Mouse (Mus musculus) midbrain, embryonic 11.5 days (tissue): ENCODE data around the gene Wwox. TPM values are rescaled to one million over a fixed set of nuclear protein-coding genes. Genes with fewer than 3 reads are reported as not detected.
A peak's percentile ranks its signal among the peaks of the same experiment; 100 is the strongest.

Experiments
- ATAC-seq: fragments of 200-750 bp; cut with Nextera tagmentation; 2 replicates; pipeline ENCODE4 v1.8.0; 2017; ENCODE audit warnings: moderate TSS enrichment, moderate library complexity; ENCODE audit not compliant: low FRiP score
- DNase-seq: peaks from one replicate; pipeline ENCODE4 v3.0.0; 2015; ENCODE audit warnings: low spot score; ENCODE audit errors: missing footprints
- H3K27ac ChIP-seq: fragments of 300-500 bp; sonication (generic); 2 replicates; pipeline ENCODE4 v1.5.1; 2014; ENCODE audit warnings: low read depth, low read length
- H3K27me3 ChIP-seq: fragments of 300-500 bp; sonication (generic); 2 replicates; pipeline ENCODE4 v1.6.1; 2014; ENCODE audit warnings: mild to moderate bottlenecking, low read length, moderate library complexity, mixed read lengths; ENCODE audit not compliant: control insufficient read depth, insufficient read depth
- H3K36me3 ChIP-seq: fragments of 300-500 bp; sonication (generic); 2 replicates; pipeline ENCODE4 v1.6.1; 2014; ENCODE audit warnings: mild to moderate bottlenecking, low read length, moderate library complexity, mixed read lengths; ENCODE audit not compliant: control insufficient read depth, insufficient read depth
- H3K4me1 ChIP-seq: fragments of 300-500 bp; sonication (generic); 2 replicates; pipeline ENCODE4 v1.6.1; 2014; ENCODE audit warnings: low read length; ENCODE audit not compliant: control insufficient read depth, insufficient read depth
- H3K4me2 ChIP-seq: fragments of 300-500 bp; sonication (generic); 2 replicates; pipeline ENCODE4 v1.6.1; 2014; ENCODE audit warnings: mild to moderate bottlenecking, moderate library complexity
- H3K4me3 ChIP-seq: fragments of 300-500 bp; sonication (generic); 2 replicates; pipeline ENCODE4 v1.5.1; 2014; ENCODE audit warnings: low read depth, low read length
- H3K9ac ChIP-seq: fragments of 300-500 bp; sonication (generic); 2 replicates; pipeline ENCODE4 v1.6.1; 2014; ENCODE audit warnings: low read length
- H3K9me3 ChIP-seq: fragments of 300-500 bp; sonication (generic); 2 replicates; pipeline ENCODE4 v1.6.1; 2016; ENCODE audit warnings: low read length; ENCODE audit not compliant: control insufficient read depth
- WGBS: fragments of 180-500 bp; shearing (Covaris S2); extraction: QIAGEN DNeasy Blood & Tissue Kit; methylation state at CpG from one replicate; pipeline ENCODE4 v1.1.7; 2014; 5-methylcytosine and 5-hydroxymethylcytosine counted together
- polyA plus RNA-seq: library from polyadenylated mRNA; unstranded; fragments of >200 nt; fragmentation: Nextera tagmentation; extraction: Ambion mirVana; gene quantifications from 2 replicates; pipeline ENCODE4 v1.2.1, GENCODE M21; 2014

The Wwox gene
- polyA plus RNA-seq, 1 experiment from 2014 or later: 12.1 TPM

DNA sequence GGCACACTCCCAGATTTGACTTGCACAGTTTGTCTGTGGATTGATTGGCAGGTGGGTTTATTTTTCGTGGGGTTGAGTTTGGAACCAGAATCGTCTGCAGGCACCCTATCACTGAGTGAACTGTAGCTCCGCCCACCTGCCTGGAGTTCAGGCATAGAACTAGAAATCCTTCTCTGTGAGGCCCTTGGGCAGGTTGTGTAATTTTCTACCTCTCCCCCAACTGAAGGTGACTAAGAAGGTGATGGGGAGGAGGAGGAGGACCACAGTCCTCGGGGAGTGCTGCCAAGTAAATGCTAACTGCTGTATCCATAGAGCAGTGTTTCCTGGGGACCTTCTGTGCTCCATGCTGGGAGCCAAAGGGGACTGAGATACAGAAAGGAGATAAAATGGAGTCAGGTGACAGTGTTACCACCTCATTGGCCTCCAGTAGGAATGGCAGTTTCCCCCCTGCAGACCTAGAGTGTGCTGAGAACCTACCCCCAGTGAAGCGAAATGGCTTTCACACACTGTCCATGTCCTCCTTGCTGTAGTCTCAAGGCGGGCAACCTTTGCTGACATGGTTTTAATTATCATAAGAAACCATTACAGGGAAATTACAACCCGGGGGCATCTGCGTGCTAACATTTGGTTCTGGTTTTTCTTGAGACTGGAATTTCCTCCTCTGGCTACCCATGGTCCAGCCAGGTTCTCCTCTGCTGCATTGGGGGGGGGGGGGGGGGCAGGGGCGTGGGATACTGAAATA, 195.4 kb downstream of the Wwox start:
- no peak for ATAC-seq
- no peak overlapping the region for H3K4me2 ChIP-seq
- no peak overlapping the region for H3K4me3 ChIP-seq
- no peaks in the 10 kb centered on the region for H3K9me3 ChIP-seq
- 66% methylated on average over 9 of the region's 9 CpGs for WGBS
- H3K27ac ChIP-seq: no peak overlapping the region
- no peaks in the 10 kb centered on the region for H3K27me3 ChIP-seq
- no peaks in the 10 kb centered on the region for H3K36me3 ChIP-seq
- H3K4me1 ChIP-seq: no peaks in the 10 kb centered on the region
- peak; percentile 77 for DNase-seq
- H3K9ac ChIP-seq: no peak overlapping the region

DNA sequence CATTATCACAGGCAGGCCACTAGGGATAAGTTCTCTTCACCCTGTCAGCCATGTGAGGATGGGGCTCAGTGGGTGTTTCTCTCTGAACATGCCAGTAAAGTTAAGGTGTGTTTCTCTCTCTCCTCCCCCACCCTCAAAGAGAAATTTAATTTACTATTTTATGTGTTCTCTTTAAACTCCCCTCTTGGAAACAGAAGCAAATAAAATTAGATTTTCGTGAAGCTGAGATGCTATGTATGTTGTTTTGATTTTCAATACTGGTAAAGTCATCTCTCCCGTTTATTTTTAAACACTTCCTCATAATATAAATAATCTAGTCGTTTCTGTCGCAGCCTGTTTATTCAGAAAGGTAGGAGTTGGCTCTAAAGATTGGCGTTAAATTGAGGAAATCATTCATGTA, 196.9 kb downstream of the Wwox start:
- WGBS: 83% methylated on average over 5 of the region's 5 CpGs
- no peak overlapping the region for H3K4me2 ChIP-seq

DNA sequence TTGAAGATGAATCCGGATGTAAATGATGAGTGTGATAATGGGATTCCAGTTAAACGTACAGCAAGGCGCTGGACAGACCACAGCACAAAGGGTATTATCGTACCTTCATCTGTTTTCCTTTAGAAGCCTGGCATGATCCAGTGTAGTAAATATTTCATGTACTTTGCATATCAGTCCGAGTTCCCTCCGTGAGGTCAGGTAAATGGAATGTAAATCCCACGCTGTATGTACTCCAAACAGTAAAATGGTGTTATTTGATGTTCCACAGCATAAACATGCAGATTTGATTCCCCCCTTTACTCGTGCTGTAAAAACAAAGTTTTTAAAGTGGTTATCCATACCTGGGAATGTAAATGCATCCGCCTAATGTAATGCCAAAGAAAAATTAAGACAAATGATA, 202.4 kb downstream of the Wwox start:
- no peak overlapping the region for H3K4me2 ChIP-seq
- H3K4me3 ChIP-seq: no peak overlapping the region
- no peaks in the 10 kb centered on the region for H3K36me3 ChIP-seq
- no peak overlapping the region for H3K27ac ChIP-seq
- H3K9ac ChIP-seq: no peak overlapping the region
- H3K27me3 ChIP-seq: no peaks in the 10 kb centered on the region
- H3K9me3 ChIP-seq: no peaks in the 10 kb centered on the region
- no peaks in the 10 kb centered on the region for H3K4me1 ChIP-seq
- DNase-seq (peak; percentile 62), ATAC-seq (no peak)
- 86% methylated on average over 9 of the region's 9 CpGs for WGBS

More for the DNA sequence above, 196.9 kb downstream of the Wwox start:
- Histone ChIP-seq H3K4me3 (no peak overlapping the region), H3K27me3 (no peaks in the 10 kb centered on the region), H3K4me1 (no peaks in the 10 kb centered on the region), H3K36me3 (no peaks in the 10 kb centered on the region), H3K9ac (no peak overlapping the region), H3K9me3 (no peaks in the 10 kb centered on the region), H3K27ac (no peak overlapping the region)
- peak; percentile 69 for DNase-seq
- no peak for ATAC-seq

DNA sequence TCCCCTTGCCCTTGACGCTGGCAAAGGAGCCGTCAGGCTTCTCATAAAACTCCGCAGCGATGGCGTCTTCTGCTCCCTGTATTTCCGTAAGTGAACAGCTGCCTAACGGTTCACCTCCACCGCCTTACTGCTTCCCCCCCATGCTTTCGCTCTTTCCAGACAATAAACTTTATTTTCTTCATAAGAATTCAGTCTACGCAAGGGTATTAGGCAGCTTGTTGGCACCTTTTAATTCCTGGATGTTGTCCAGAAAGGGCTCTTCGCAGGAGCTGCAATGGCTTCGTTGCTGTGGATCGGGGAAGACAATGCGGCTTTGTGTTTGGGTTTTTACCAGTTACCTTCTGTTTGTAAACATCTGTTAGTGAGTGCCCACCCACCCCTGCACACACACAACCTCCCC, 211.3 kb downstream of the Wwox start:
- DNase-seq (no peak), ATAC-seq (no peak)
- no peaks in the 10 kb centered on the region for H3K27me3 ChIP-seq
- 90% methylated on average over 14 of the region's 14 CpGs for WGBS
- no peak overlapping the region for H3K9ac ChIP-seq
- no peak overlapping the region for H3K4me2 ChIP-seq
- H3K4me1 ChIP-seq: no peaks in the 10 kb centered on the region
- no peak overlapping the region for H3K4me3 ChIP-seq
- H3K9me3 ChIP-seq: no peaks in the 10 kb centered on the region
- no peak overlapping the region for H3K27ac ChIP-seq
- H3K36me3 ChIP-seq: no peaks in the 10 kb centered on the region

DNA sequence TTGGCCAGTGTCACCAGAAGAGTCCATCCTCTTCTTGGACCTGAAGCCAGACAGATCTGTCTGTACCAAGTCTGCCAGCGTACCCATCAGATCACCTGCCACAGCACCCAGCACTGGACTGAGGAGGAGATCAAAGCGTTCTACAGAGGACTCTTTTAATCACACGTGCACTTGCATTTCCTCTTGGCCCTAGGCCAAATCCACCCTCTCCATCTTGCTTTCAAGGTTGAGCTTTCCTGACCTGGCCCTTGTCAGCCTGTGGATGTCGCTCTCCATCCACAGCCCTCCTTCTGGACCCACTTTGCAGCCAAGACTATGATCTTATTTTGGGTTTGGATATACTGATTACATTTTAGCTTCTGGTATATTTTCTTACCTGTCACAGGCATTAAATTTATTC, 218.3 kb downstream of the Wwox start:
- Histone ChIP-seq H3K27me3 (no peaks in the 10 kb centered on the region), H3K9ac (no peak overlapping the region), H3K27ac (no peak overlapping the region), H3K4me1 (no peaks in the 10 kb centered on the region), H3K4me3 (no peak overlapping the region), H3K9me3 (no peaks in the 10 kb centered on the region), H3K36me3 (no peaks in the 10 kb centered on the region), H3K4me2 (no peak overlapping the region)
- WGBS: 83% methylated on average over 4 of the region's 4 CpGs
- DNase-seq: no peak
- no peak for ATAC-seq

DNA sequence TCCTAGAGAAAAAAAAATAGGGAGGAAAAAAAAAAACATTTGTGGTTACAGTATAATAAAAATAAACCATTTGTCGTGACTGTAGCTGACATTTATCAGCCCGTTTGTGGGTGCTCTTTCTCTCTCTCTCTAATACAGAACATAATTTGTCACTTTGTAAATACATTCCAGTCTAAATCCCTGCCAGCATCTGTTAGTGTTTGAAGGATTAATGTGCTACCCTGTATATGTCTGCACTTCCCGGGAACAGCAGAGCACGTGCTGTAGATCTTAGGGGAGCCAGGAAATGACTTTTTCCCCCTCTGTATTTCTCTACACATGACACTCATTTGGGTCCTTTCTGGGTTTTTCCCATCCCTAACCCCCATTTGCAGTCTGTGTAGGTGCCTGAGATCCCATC, 219.0 kb downstream of the Wwox start:
- no peaks in the 10 kb centered on the region for H3K9me3 ChIP-seq
- H3K27me3 ChIP-seq: no peaks in the 10 kb centered on the region
- H3K4me1 ChIP-seq: no peaks in the 10 kb centered on the region
- 81% methylated on average over 4 of the region's 4 CpGs for WGBS
- no peak overlapping the region for H3K4me3 ChIP-seq
- DNase-seq: no peak
- H3K9ac ChIP-seq: no peak overlapping the region
- no peak overlapping the region for H3K27ac ChIP-seq
- H3K4me2 ChIP-seq: no peak overlapping the region
- no peaks in the 10 kb centered on the region for H3K36me3 ChIP-seq
- ATAC-seq: no peak

DNA sequence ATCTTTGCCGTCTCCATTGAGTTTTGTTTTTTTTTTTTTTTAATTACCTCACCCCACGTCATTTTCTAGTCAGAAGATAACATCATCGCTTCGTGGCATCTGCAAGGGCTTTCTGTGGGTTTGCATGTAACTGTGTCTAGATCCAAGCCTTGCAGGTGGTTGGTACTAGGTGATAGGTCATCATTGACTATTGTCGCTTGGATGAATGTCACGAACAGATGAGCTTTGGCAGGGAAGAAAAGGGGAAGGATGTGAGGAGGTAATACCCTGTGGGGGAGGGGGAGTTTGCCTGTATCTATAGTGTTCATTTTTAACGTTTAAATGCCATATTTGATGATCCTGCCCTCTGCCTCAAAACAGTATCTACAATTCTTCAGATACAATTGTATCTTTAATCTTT, 223.6 kb downstream of the Wwox start:
- no peak overlapping the region for H3K4me3 ChIP-seq
- H3K9me3 ChIP-seq: no peaks in the 10 kb centered on the region
- ATAC-seq (no peak), DNase-seq (no peak)
- H3K9ac ChIP-seq: no peak overlapping the region
- no peaks in the 10 kb centered on the region for H3K4me1 ChIP-seq
- H3K4me2 ChIP-seq: no peak overlapping the region
- H3K27me3 ChIP-seq: no peaks in the 10 kb centered on the region
- 81% methylated on average over 7 of the region's 7 CpGs for WGBS
- no peaks in the 10 kb centered on the region for H3K36me3 ChIP-seq
- H3K27ac ChIP-seq: no peak overlapping the region

DNA sequence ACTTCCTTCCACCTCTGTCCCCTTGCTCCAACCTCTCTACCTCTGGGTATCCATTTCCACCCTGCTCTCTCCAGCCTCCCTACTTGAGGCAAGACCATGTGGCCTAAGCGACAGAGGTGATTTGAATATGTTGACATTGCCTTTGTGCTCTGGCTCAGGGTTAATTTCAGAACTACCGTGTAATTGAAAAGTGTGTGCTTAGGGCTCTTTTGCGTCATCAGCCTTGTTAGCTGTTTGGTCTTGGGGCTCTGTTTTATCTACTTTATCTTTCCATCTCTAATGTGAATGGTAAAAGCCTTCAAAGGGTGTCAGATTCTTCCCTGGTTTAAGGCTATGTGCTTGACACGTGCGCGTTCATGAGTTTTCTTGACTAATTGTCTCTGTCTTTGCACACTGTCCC, 226.1 kb downstream of the Wwox start:
- Histone ChIP-seq H3K9ac (no peak overlapping the region), H3K4me2 (no peak overlapping the region)
- WGBS: 70% methylated on average over 6 of the region's 6 CpGs

DNA sequence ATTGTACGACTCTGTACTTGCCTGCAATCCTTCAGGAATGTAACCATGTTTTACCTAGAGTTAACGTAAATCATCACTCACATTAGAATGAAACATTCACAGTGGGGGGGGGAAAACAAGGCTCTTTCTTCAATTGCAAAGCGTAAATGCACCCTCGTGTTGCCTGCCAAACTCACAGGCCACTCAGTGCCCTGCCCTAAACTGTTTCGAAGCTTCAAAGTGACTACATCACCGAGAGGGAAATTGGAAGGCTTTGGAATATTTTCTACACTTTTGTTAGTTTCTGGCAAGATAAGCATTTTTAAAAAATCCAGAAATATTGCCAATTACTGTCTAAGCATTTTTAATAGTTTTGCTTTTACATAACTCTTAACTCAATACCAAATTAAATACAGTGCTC, 231.3 kb downstream of the Wwox start:
- Histone ChIP-seq H3K4me3 (no peak overlapping the region), H3K4me2 (no peak overlapping the region), H3K36me3 (no peaks in the 10 kb centered on the region), H3K9me3 (no peaks in the 10 kb centered on the region), H3K27me3 (no peaks in the 10 kb centered on the region), H3K4me1 (no peaks in the 10 kb centered on the region), H3K9ac (no peak overlapping the region), H3K27ac (no peak overlapping the region)
- no peak for DNase-seq
- no peak for ATAC-seq
- WGBS: 80% methylated on average over 6 of the region's 6 CpGs

More for the DNA sequence above, 226.1 kb downstream of the Wwox start:
- Histone ChIP-seq H3K4me1 (no peaks in the 10 kb centered on the region), H3K4me3 (no peak overlapping the region), H3K36me3 (no peaks in the 10 kb centered on the region), H3K27me3 (no peaks in the 10 kb centered on the region), H3K9me3 (no peaks in the 10 kb centered on the region), H3K27ac (no peak overlapping the region)
- DNase-seq (no peak), ATAC-seq (no peak)
